Mouse (Mus musculus): Measurements from ENCODE around the gene Lsamp. TPM values are rescaled to one million over a fixed set of nuclear protein-coding genes. Genes with fewer than 3 reads are reported as not detected.
"Not testable (repeated sequence)": the region's sequence is repeated elsewhere in the genome, so short reads cannot be mapped to it uniquely, and the experiment has no call there.

Lsamp gene
- total RNA-seq, 2 experiments from 2014 or later: 256 to 261 TPM

- peak; percentile 42 for DNase-seq
Observed at GRCm38 (mm10) chr16:40466596-40466995, 482.4 kb downstream of the Lsamp start.

GRCm38 (mm10) chr16:40470946-40471345 lies 486.8 kb downstream of the Lsamp start:
- DNase-seq: no peak
- intact Hi-C loops (cut with DNase I): loop anchor here (5.0 kb wide), 1 partner anchor 501 kb away; no protein-coding TSS in a partner anchor

More at GRCm38 (mm10) chr16:40466596-40466995, 482.4 kb downstream of the Lsamp start:
- intact Hi-C loops (cut with DNase I): loop anchor here (10.0 kb wide), 1 partner anchor 482 kb away; the partner anchor contains the start of gene Lsamp

- intact Hi-C loops (cut with DNase I): loop anchor here (5.0 kb wide), 1 partner anchor 500 kb away; no protein-coding TSS in a partner anchor
- DNase-seq: no peak
Observed at GRCm38 (mm10) chr16:40471967-40472366, 487.8 kb downstream of the Lsamp start.

GRCm38 (mm10) chr16:40491606-40492005 lies 507.4 kb downstream of the Lsamp start:
- intact Hi-C loops (cut with DNase I): no loop called here

GRCm38 (mm10) chr16:40504262-40504960 lies 520.2 kb downstream of the Lsamp start:
- DNase-seq: no peak
- intact Hi-C loops (cut with DNase I): no loop called here

More at GRCm38 (mm10) chr16:40491606-40492005, 507.4 kb downstream of the Lsamp start:
- no peak for DNase-seq

- intact Hi-C loops (cut with DNase I): no loop called here
- DNase-seq: peak; percentile 76
Observed at GRCm38 (mm10) chr16:40509146-40510030, 525.2 kb downstream of the Lsamp start.

- DNase-seq: no peak
- intact Hi-C loops (cut with DNase I): no loop called here
Observed at GRCm38 (mm10) chr16:40536754-40537153, 552.6 kb downstream of the Lsamp start.

GRCm38 (mm10) chr16:40549663-40550062 lies 565.5 kb downstream of the Lsamp start:
- no peak for DNase-seq
- intact Hi-C loops (cut with DNase I): no loop called here

GRCm38 (mm10) chr16:40555608-40556007 lies 571.4 kb downstream of the Lsamp start:
- no peak for DNase-seq
- intact Hi-C loops (cut with DNase I): no loop called here

- no peak for DNase-seq
- intact Hi-C loops (cut with DNase I): no loop called here
Observed at GRCm38 (mm10) chr16:40557680-40558249, 573.6 kb downstream of the Lsamp start.

- peak; percentile 86 for DNase-seq
- intact Hi-C loops (cut with DNase I): no loop called here
Observed at GRCm38 (mm10) chr16:40567431-40567941, 583.3 kb downstream of the Lsamp start.

- intact Hi-C loops (cut with DNase I): no loop called here
- peak; percentile 4 for DNase-seq
Observed at GRCm38 (mm10) chr16:40572085-40572745, 588.1 kb downstream of the Lsamp start.

- DNase-seq: no peak
- intact Hi-C loops (cut with DNase I): no loop called here
Observed at GRCm38 (mm10) chr16:40582076-40582475, 597.9 kb downstream of the Lsamp start.

GRCm38 (mm10) chr16:40593161-40593560 lies 609.0 kb downstream of the Lsamp start:
- intact Hi-C loops (cut with DNase I): no loop called here
- no peak for DNase-seq

- intact Hi-C loops (cut with DNase I): no loop called here
- DNase-seq: no peak
Observed at GRCm38 (mm10) chr16:40601431-40602387, 617.5 kb downstream of the Lsamp start.

- DNase-seq: no peak
- intact Hi-C loops (cut with DNase I): no loop called here
Observed at GRCm38 (mm10) chr16:40607509-40607908, 623.3 kb downstream of the Lsamp start.

GRCm38 (mm10) chr16:40616697-40617096 lies 632.5 kb downstream of the Lsamp start:
- intact Hi-C loops (cut with DNase I); DNase-seq: not testable (repeated sequence)

- intact Hi-C loops (cut with DNase I); DNase-seq: not testable (repeated sequence)
Observed at GRCm38 (mm10) chr16:40621086-40621485, 636.9 kb downstream of the Lsamp start.

GRCm38 (mm10) chr16:40627159-40627558 lies 643.0 kb downstream of the Lsamp start:
- no peak for DNase-seq
- intact Hi-C loops (cut with DNase I): no loop called here

Data from left cerebral cortex, postnatal 4 days (tissue).